Mouse (Mus musculus) midbrain, embryonic 12.5 days (tissue): ENCODE measurements around the gene Tns3. TPM values are rescaled to one million over a fixed set of nuclear protein-coding genes. Genes with fewer than 3 reads are reported as not detected.
A peak's percentile ranks its signal among the peaks of the same experiment; 100 is the strongest.

Experiments used
- ATAC-seq: fragments of 200-750 bp; cut with Nextera tagmentation; 2 replicates; pipeline ENCODE4 v1.8.0; 2017; ENCODE audit warnings: low read depth, moderate TSS enrichment, moderate library complexity; ENCODE audit not compliant: low FRiP score
- H3K27ac ChIP-seq: fragments of 300-500 bp; sonication (generic); replicated peaks from 2 replicates; pipeline ENCODE4 v1.5.1; 2016; ENCODE audit warnings: mild to moderate bottlenecking
- H3K27me3 ChIP-seq: fragments of 300-500 bp; sonication (generic); 2 replicates; pipeline ENCODE4 v1.6.1; 2016; ENCODE audit warnings: mild to moderate bottlenecking
- H3K36me3 ChIP-seq: fragments of 300-500 bp; sonication (generic); 2 replicates; pipeline ENCODE4 v1.6.1; 2016
- H3K4me1 ChIP-seq: fragments of 300-500 bp; sonication (generic); 2 replicates; pipeline ENCODE4 v1.6.1; 2016
- H3K4me2 ChIP-seq: fragments of 300-500 bp; sonication (generic); replicated peaks from 2 replicates; pipeline ENCODE4 v1.6.1; 2016; ENCODE audit warnings: mild to moderate bottlenecking, moderate library complexity
- H3K4me3 ChIP-seq: fragments of 300-500 bp; sonication (generic); 2 replicates; pipeline ENCODE4 v1.5.1; 2016; ENCODE audit warnings: mild to moderate bottlenecking
- H3K9ac ChIP-seq: fragments of 300-500 bp; sonication (generic); replicated peaks from 2 replicates; pipeline ENCODE4 v1.6.1; 2016; ENCODE audit warnings: mild to moderate bottlenecking, moderate library complexity
- H3K9me3 ChIP-seq: fragments of 300-500 bp; sonication (generic); 2 replicates; pipeline ENCODE4 v1.6.1; 2016; ENCODE audit warnings: mild to moderate bottlenecking
- WGBS: fragments of 180-500 bp; shearing (Covaris S2); methylation state at CpG from one replicate; pipeline ENCODE4 v1.1.7; 2016; 5-methylcytosine and 5-hydroxymethylcytosine counted together
- polyA plus RNA-seq: library from polyadenylated mRNA; unstranded; fragments of >200 nt; fragmentation: Nextera tagmentation; extraction: Ambion mirVana; gene quantifications from 2 replicates; pipeline ENCODE4 v1.2.1, GENCODE M21; 2016

Gene Tns3
- polyA plus RNA-seq, 1 experiment from 2014 or later = 11.8 TPM

- no peaks in the 10 kb centered on the region for H3K36me3 ChIP-seq
- no peak overlapping the region for H3K4me2 ChIP-seq
- ATAC-seq = no peak
Observed at GRCm38 (mm10) chr11:8469537-8469936, 194.8 kb downstream of the Tns3 start.

GRCm38 (mm10) chr11:8468161-8469091 is 195.9 kb downstream of the Tns3 start:
- H3K36me3 ChIP-seq = no peaks in the 10 kb centered on the region
- H3K4me1 ChIP-seq = peaks cover 16% of the 10 kb centered on the region
- peak overlapping the region; percentile 86 for H3K4me2 ChIP-seq
- H3K27me3 ChIP-seq = 0 out of 2 replicates have a peak, but pooled peaks cover 5% of the 10 kb centered on the region
- peak overlapping the region; percentile 43; the same call in 1 of the 2 replicates for H3K27ac ChIP-seq
- H3K9me3 ChIP-seq = no peaks in the 10 kb centered on the region
- H3K4me3 ChIP-seq = peak overlapping the region; percentile 42
- peak; percentile 89 for ATAC-seq
- WGBS = 1% methylated on average over 33 of the region's 33 CpGs
- H3K9ac ChIP-seq = peak overlapping the region; percentile 51

More at GRCm38 (mm10) chr11:8469537-8469936, 194.8 kb downstream of the Tns3 start:
- H3K4me3 ChIP-seq = no peak overlapping the region
- 0 out of 2 replicates have a peak, but pooled peaks cover 5% of the 10 kb centered on the region for H3K27me3 ChIP-seq
- no peak overlapping the region for H3K27ac ChIP-seq
- H3K9ac ChIP-seq = no peak overlapping the region
- H3K4me1 ChIP-seq = peaks cover 16% of the 10 kb centered on the region
- no peaks in the 10 kb centered on the region for H3K9me3 ChIP-seq
- 85% methylated on average over 9 of the region's 9 CpGs for WGBS

- H3K4me3 ChIP-seq = peak overlapping the region; percentile 42
- H3K4me1 ChIP-seq = peaks cover 16% of the 10 kb centered on the region
- no peak overlapping the region for H3K27ac ChIP-seq
- H3K27me3 ChIP-seq = 0 out of 2 replicates have a peak, but pooled peaks cover 5% of the 10 kb centered on the region
- no peaks in the 10 kb centered on the region for H3K9me3 ChIP-seq
- H3K4me2 ChIP-seq = peak overlapping the region; percentile 86
- 22% methylated on average over 13 of the region's 13 CpGs for WGBS
- H3K36me3 ChIP-seq = no peaks in the 10 kb centered on the region
- ATAC-seq = peak; percentile 27
- H3K9ac ChIP-seq = peak overlapping the region; percentile 51; the same call in 1 of the 2 replicates
Observed at GRCm38 (mm10) chr11:8467403-8468160, 196.8 kb downstream of the Tns3 start.

- 68% methylated on average over 2 of the region's 2 CpGs for WGBS
- Histone ChIP-seq H3K9ac (no peak overlapping the region), H3K36me3 (no peaks in the 10 kb centered on the region), H3K27ac (no peak overlapping the region), H3K27me3 (0 out of 2 replicates have a peak, but pooled peaks cover 5% of the 10 kb centered on the region), H3K4me2 (no peak overlapping the region), H3K9me3 (no peaks in the 10 kb centered on the region), H3K4me3 (no peak overlapping the region), H3K4me1 (peaks cover 19% of the 10 kb centered on the region)
- no peak for ATAC-seq
Observed at GRCm38 (mm10) chr11:8463866-8464265, 200.5 kb downstream of the Tns3 start.

GRCm38 (mm10) chr11:8462827-8463405 is 201.4 kb downstream of the Tns3 start:
- no peaks in the 10 kb centered on the region for H3K9me3 ChIP-seq
- H3K27ac ChIP-seq = no peak overlapping the region
- no peak for ATAC-seq
- peaks cover 13% of the 10 kb centered on the region for H3K4me1 ChIP-seq
- H3K9ac ChIP-seq = no peak overlapping the region
- H3K4me2 ChIP-seq = no peak overlapping the region
- WGBS = 93% methylated on average over 3 of the region's 3 CpGs
- no peak overlapping the region for H3K4me3 ChIP-seq
- no peaks in the 10 kb centered on the region for H3K27me3 ChIP-seq
- H3K36me3 ChIP-seq = no peaks in the 10 kb centered on the region

- WGBS = 87% methylated on average over 4 of the region's 4 CpGs
- no peak for ATAC-seq
- Histone ChIP-seq H3K27ac (no peak overlapping the region), H3K4me2 (no peak overlapping the region), H3K27me3 (no peaks in the 10 kb centered on the region), H3K4me1 (peaks cover 27% of the 10 kb centered on the region), H3K9ac (no peak overlapping the region), H3K9me3 (no peaks in the 10 kb centered on the region), H3K36me3 (no peaks in the 10 kb centered on the region), H3K4me3 (no peak overlapping the region)
Observed at GRCm38 (mm10) chr11:8460835-8461234, 203.5 kb downstream of the Tns3 start.

- ATAC-seq = no peak
- no peak overlapping the region for H3K4me3 ChIP-seq
- 78% methylated on average over 5 of the region's 5 CpGs for WGBS
- no peak overlapping the region for H3K9ac ChIP-seq
- peaks cover 36% of the 10 kb centered on the region for H3K4me1 ChIP-seq
- H3K36me3 ChIP-seq = no peaks in the 10 kb centered on the region
- H3K27me3 ChIP-seq = no peaks in the 10 kb centered on the region
- H3K9me3 ChIP-seq = no peaks in the 10 kb centered on the region
- no peak overlapping the region for H3K4me2 ChIP-seq
- H3K27ac ChIP-seq = no peak overlapping the region
Observed at GRCm38 (mm10) chr11:8457951-8458350, 206.4 kb downstream of the Tns3 start.

- Histone ChIP-seq H3K27ac (peak overlapping the region; percentile 30), H3K27me3 (no peaks in the 10 kb centered on the region), H3K4me3 (no peak overlapping the region), H3K4me1 (peaks cover 36% of the 10 kb centered on the region), H3K9me3 (no peaks in the 10 kb centered on the region), H3K9ac (no peak overlapping the region), H3K36me3 (no peaks in the 10 kb centered on the region), H3K4me2 (no peak overlapping the region)
- peak; percentile 23; the same call in 1 of the 2 replicates for ATAC-seq
- WGBS = 53% methylated on average over 9 of the region's 9 CpGs
Observed at GRCm38 (mm10) chr11:8456586-8457285, 207.6 kb downstream of the Tns3 start.

- H3K4me3 ChIP-seq = no peak overlapping the region
- ATAC-seq = no peak
Observed at GRCm38 (mm10) chr11:8455650-8456049, 208.7 kb downstream of the Tns3 start.

GRCm38 (mm10) chr11:8453252-8453651 is 211.1 kb downstream of the Tns3 start:
- Histone ChIP-seq H3K4me1 (peaks cover 32% of the 10 kb centered on the region), H3K9ac (no peak overlapping the region), H3K4me3 (no peak overlapping the region), H3K9me3 (no peaks in the 10 kb centered on the region), H3K36me3 (no peaks in the 10 kb centered on the region), H3K27me3 (no peaks in the 10 kb centered on the region), H3K27ac (no peak overlapping the region), H3K4me2 (no peak overlapping the region)
- ATAC-seq = no peak
- 73% methylated on average over 6 of the region's 6 CpGs for WGBS

More at GRCm38 (mm10) chr11:8455650-8456049, 208.7 kb downstream of the Tns3 start:
- H3K4me1 ChIP-seq = peaks cover 36% of the 10 kb centered on the region
- no peak overlapping the region for H3K4me2 ChIP-seq
- 87% methylated on average over 6 of the region's 6 CpGs for WGBS
- no peak overlapping the region for H3K27ac ChIP-seq
- H3K36me3 ChIP-seq = no peaks in the 10 kb centered on the region
- no peaks in the 10 kb centered on the region for H3K27me3 ChIP-seq
- no peak overlapping the region for H3K9ac ChIP-seq
- no peaks in the 10 kb centered on the region for H3K9me3 ChIP-seq

GRCm38 (mm10) chr11:8451597-8452201 is 212.6 kb downstream of the Tns3 start:
- no peak for ATAC-seq
- H3K27ac ChIP-seq = no peak overlapping the region
- H3K9ac ChIP-seq = no peak overlapping the region
- no peak overlapping the region for H3K4me3 ChIP-seq
- H3K36me3 ChIP-seq = no peaks in the 10 kb centered on the region
- H3K27me3 ChIP-seq = no peaks in the 10 kb centered on the region
- no peaks in the 10 kb centered on the region for H3K9me3 ChIP-seq
- no peak overlapping the region for H3K4me2 ChIP-seq
- peaks cover 18% of the 10 kb centered on the region for H3K4me1 ChIP-seq
- WGBS = 91% methylated on average over 6 of the region's 6 CpGs
